Mouse (Mus musculus) limb, embryonic 14.5 days (tissue): ENCODE results near the gene Hoxb5. TPM values are rescaled to one million over a fixed set of nuclear protein-coding genes. Genes with fewer than 3 reads are reported as not detected.

Source experiments
- ATAC-seq: fragments of 200-750 bp; cut with Nextera tagmentation; 2 replicates; pipeline ENCODE4 v1.8.0; 2017; ENCODE audit warnings: low read depth, moderate number of reproducible peaks, moderate TSS enrichment; ENCODE audit not compliant: low FRiP score
- DNase-seq: peaks from one replicate; pipeline ENCODE4 v3.0.0-alpha.2; 2015; ENCODE audit warnings: low spot score
- H3K27ac ChIP-seq: fragments of 300-500 bp; sonication (generic); replicated peaks from 2 replicates; pipeline ENCODE4 v1.5.1; 2014; ENCODE audit warnings: low read depth, mild to moderate bottlenecking, low read length, moderate library complexity, mixed read lengths
- H3K27me3 ChIP-seq: fragments of 300-500 bp; sonication (generic); 2 replicates; pipeline ENCODE4 v1.6.1; 2014; ENCODE audit warnings: low read length, mixed read lengths; ENCODE audit not compliant: control insufficient read depth, insufficient read depth
- H3K36me3 ChIP-seq: fragments of 300-500 bp; sonication (generic); 2 replicates; pipeline ENCODE4 v1.6.1; 2014; ENCODE audit warnings: mild to moderate bottlenecking, low read length, moderate library complexity, mixed read lengths; ENCODE audit not compliant: control insufficient read depth, insufficient read depth
- H3K4me1 ChIP-seq: fragments of 300-500 bp; sonication (generic); 2 replicates; pipeline ENCODE4 v1.6.1; 2014; ENCODE audit warnings: antibody characterized with exemption, low read length, mixed read lengths; ENCODE audit not compliant: control insufficient read depth, insufficient read depth
- H3K4me2 ChIP-seq: fragments of 300-500 bp; sonication (generic); replicated peaks from 2 replicates; pipeline ENCODE4 v1.6.1; 2014; ENCODE audit warnings: low read depth, mild to moderate bottlenecking, low read length, moderate library complexity; ENCODE audit not compliant: severe bottlenecking
- H3K4me3 ChIP-seq: fragments of 300-500 bp; sonication (generic); replicated peaks from 2 replicates; pipeline ENCODE4 v1.5.1; 2014; ENCODE audit warnings: low read length
- H3K9ac ChIP-seq: fragments of 300-500 bp; sonication (generic); 2 replicates; pipeline ENCODE4 v1.6.1; 2014; ENCODE audit warnings: mild to moderate bottlenecking, low read depth, low read length, moderate library complexity; ENCODE audit not compliant: severe bottlenecking
- H3K9me3 ChIP-seq: fragments of 300-500 bp; sonication (generic); 2 replicates; pipeline ENCODE4 v1.6.1; 2016; ENCODE audit warnings: low read length; ENCODE audit not compliant: control insufficient read depth
- POLR2A ChIP-seq: fragments of 200-500 bp; IDR thresholded peaks from 2 replicates; pipeline ENCODE4 v1.8.0; 2012; ENCODE audit warnings: inconsistent platforms, mild to moderate bottlenecking, moderate library complexity, borderline replicate concordance; ENCODE audit not compliant: insufficient read depth, insufficient read length; ENCODE audit errors: extremely low read depth
- WGBS: fragments of 180-500 bp; shearing (Covaris S2); extraction: QIAGEN DNeasy Blood & Tissue Kit; methylation state at CpG from one replicate; pipeline ENCODE4 v1.1.7; 2014; 5-methylcytosine and 5-hydroxymethylcytosine counted together
- polyA plus RNA-seq, 2 experiments: library from polyadenylated mRNA; depleted of rRNA in 1 of 2; stranded (reverse) in 1 of 2; unstranded in 1 of 2; fragments of >200 nt; fragmentation: Nextera tagmentation in 1 of 2; extraction: Ambion mirVana in 1 of 2; gene quantifications; 2 replicates each; pipeline versions ENCODE4 v1.2.1 to v1.2.3; 2012 to 2014

Hoxb5 gene
- polyA plus RNA-seq (2012; rRNA removed) (1.8 TPM in 2 replicates), polyA plus RNA-seq (2014; fragmentation: Nextera tagmentation; extraction: Ambion mirVana) (0.51 and 0.85 TPM in 2 replicates)

- H3K27me3 ChIP-seq = peaks cover 100% of the 10 kb centered on the region
- TF ChIP-seq POLR2A = no peak
- H3K27ac ChIP-seq = no peak within 1 kb of the TSS
- DNase-seq (peak; percentile 81), ATAC-seq (0 out of 2 replicates have a peak, but pooled peaks have one; percentile 11)
- 1% methylated on average over 68 of the region's 69 CpGs for WGBS
- H3K36me3 ChIP-seq = no peaks in the 10 kb centered on the region
- no peaks in the 10 kb centered on the region for H3K9me3 ChIP-seq
- 0 out of 2 replicates have a peak, but pooled peaks cover 3% of the 10 kb centered on the region for H3K4me1 ChIP-seq
- peak within 1 kb of the TSS; percentile 12; the same call in 1 of the 2 replicates for H3K9ac ChIP-seq
- H3K4me3 ChIP-seq = peak within 1 kb of the TSS; percentile 23
- H3K4me2 ChIP-seq = peak within 1 kb of the TSS; percentile 35
Observed at GRCm38 (mm10) chr11:96303151-96304099, at the start of gene Hoxb5. TSS of gene Hoxb5 (plus strand) at chr11:96303336.

- WGBS = 2% methylated on average over 11 of the region's 11 CpGs
- Histone ChIP-seq H3K9me3 (no peaks in the 10 kb centered on the region), H3K4me3 (no peak overlapping the region), H3K27me3 (peaks cover 92% of the 10 kb centered on the region), H3K27ac (no peak overlapping the region), H3K4me1 (peaks cover 5% of the 10 kb centered on the region; the same call in 1 of the 2 replicates), H3K9ac (no peak overlapping the region), H3K36me3 (no peaks in the 10 kb centered on the region), H3K4me2 (no peak overlapping the region)
- ATAC-seq (no peak), DNase-seq (no peak)
- no peak for TF ChIP-seq POLR2A
Observed at GRCm38 (mm10) chr11:96254221-96254620, 48.9 kb upstream of the Hoxb5 start.

- WGBS = 6% methylated on average over 39 of the region's 39 CpGs
- TF ChIP-seq POLR2A = no peak
- Histone ChIP-seq H3K4me2 (peak overlapping the region; percentile 27), H3K9ac (no peak overlapping the region), H3K27me3 (peaks cover 92% of the 10 kb centered on the region), H3K4me1 (peaks cover 7% of the 10 kb centered on the region; the same call in 1 of the 2 replicates), H3K27ac (no peak overlapping the region), H3K4me3 (peak overlapping the region; percentile 0; the same call in 1 of the 2 replicates), H3K9me3 (no peaks in the 10 kb centered on the region), H3K36me3 (no peaks in the 10 kb centered on the region)
- DNase-seq (no peak), ATAC-seq (no peak)
Observed at GRCm38 (mm10) chr11:96255111-96255995, 47.8 kb upstream of the Hoxb5 start.

- Histone ChIP-seq H3K4me3 (no peak overlapping the region), H3K4me1 (peaks cover 9% of the 10 kb centered on the region; the same call in 1 of the 2 replicates), H3K9me3 (no peaks in the 10 kb centered on the region), H3K27ac (no peak overlapping the region), H3K9ac (no peak overlapping the region), H3K27me3 (peaks cover 92% of the 10 kb centered on the region), H3K4me2 (no peak overlapping the region), H3K36me3 (no peaks in the 10 kb centered on the region)
- ATAC-seq (no peak), DNase-seq (no peak)
- 10% methylated on average over 14 of the region's 14 CpGs for WGBS
- no peak for TF ChIP-seq POLR2A
Observed at GRCm38 (mm10) chr11:96255996-96256445, 47.1 kb upstream of the Hoxb5 start.
